Mouse (Mus musculus) megakaryocyte, adult 5-6 weeks (primary cell): Measurements from ENCODE around the gene 4930578G10Rik. TPM values are rescaled to one million over a fixed set of nuclear protein-coding genes. Genes with fewer than 3 reads are reported as not detected.

Experiments used
- total RNA-seq, 2 experiments: library from RNA; stranded (forward) in 1 of 2; stranded (reverse) in 1 of 2; fragments of 153-499, 151-499 nt in 1 of 2; fragments of 221-1000, 200-1000 nt in 1 of 2; gene quantifications; 2 replicates each; pipeline versions ENCODE4 v1.2.3 to v1.2.4; 2015 to 2017

Gene 4930578G10Rik
- total RNA-seq, 2 experiments from 2014 or later, result not detected

Other genes with a start within 250 kb of the 4930578G10Rik start
- gene Fam205a2, start 207.4 kb upstream of the 4930578G10Rik start, total RNA-seq (2015), result 0.09 TPM in 1 of 2 replicates, not detected in the other
- gene Fam205a2, start 207.4 kb upstream of the 4930578G10Rik start, total RNA-seq (2017), result not detected in 2 replicates
- gene Gm10591, start 123.3 kb upstream of the 4930578G10Rik start, total RNA-seq (2015), result not detected in 2 replicates
- gene Gm10591, start 123.3 kb upstream of the 4930578G10Rik start, total RNA-seq (2017), result not detected in 2 replicates
- gene Gm2564, start 105.8 kb upstream of the 4930578G10Rik start, total RNA-seq (2015), result not detected in 2 replicates
- not detected in 2 replicates for gene Gm2564, start 105.8 kb upstream of the 4930578G10Rik start, total RNA-seq (2017)
- not detected in 2 replicates for gene Ccl27b, start 80.3 kb upstream of the 4930578G10Rik start, total RNA-seq (2015)
- not detected in 2 replicates for gene Ccl27b, start 80.3 kb upstream of the 4930578G10Rik start, total RNA-seq (2017)
- not detected in 2 replicates for gene Il11ra2, start 73.7 kb upstream of the 4930578G10Rik start, total RNA-seq (2015)
- gene Il11ra2, start 73.7 kb upstream of the 4930578G10Rik start, total RNA-seq (2017), result not detected in 2 replicates
- not detected in 2 replicates for gene Ccl19, start 21.0 kb downstream of the 4930578G10Rik start, total RNA-seq (2015)
- gene Ccl19, start 21.0 kb downstream of the 4930578G10Rik start, total RNA-seq (2017), result not detected in 2 replicates
- gene Ccl21a, start 38.4 kb downstream of the 4930578G10Rik start, total RNA-seq (2015), result not detected in 2 replicates
- not detected in 2 replicates for gene Ccl21a, start 38.4 kb downstream of the 4930578G10Rik start, total RNA-seq (2017)
- 0.11 TPM in 1 of 2 replicates, not detected in the other for gene Fam205a1, start 118.3 kb downstream of the 4930578G10Rik start, total RNA-seq (2015)
- not detected in 2 replicates for gene Fam205a1, start 118.3 kb downstream of the 4930578G10Rik start, total RNA-seq (2017)
- gene Gm12394, start 121.2 kb downstream of the 4930578G10Rik start, total RNA-seq (2015), result not detected in 2 replicates
- gene Gm12394, start 121.2 kb downstream of the 4930578G10Rik start, total RNA-seq (2017), result not detected in 2 replicates
- not detected in 2 replicates for gene Fam205c, start 138.7 kb downstream of the 4930578G10Rik start, total RNA-seq (2015)
- gene Fam205c, start 138.7 kb downstream of the 4930578G10Rik start, total RNA-seq (2017), result not detected in 2 replicates
- gene Phf24, start 181.1 kb downstream of the 4930578G10Rik start, total RNA-seq (2015), result not detected in 2 replicates
- gene Phf24, start 181.1 kb downstream of the 4930578G10Rik start, total RNA-seq (2017), result under 0.01 TPM in 1 of 2 replicates, not detected in the other
- 5.4 and 6.0 TPM in 2 replicates for gene Dnajb5, start 214.3 kb downstream of the 4930578G10Rik start, total RNA-seq (2015)
- gene Dnajb5, start 214.3 kb downstream of the 4930578G10Rik start, total RNA-seq (2017), result 2.6 and 6.3 TPM in 2 replicates
- gene 1700022I11Rik, start 234.1 kb downstream of the 4930578G10Rik start, total RNA-seq (2015), result not detected in 2 replicates
- gene 1700022I11Rik, start 234.1 kb downstream of the 4930578G10Rik start, total RNA-seq (2017), result not detected in 2 replicates